Mouse (Mus musculus) spleen, adult 2 months (tissue): ENCODE measurements around the gene Tmem213. TPM values are rescaled to one million over a fixed set of nuclear protein-coding genes. Genes with fewer than 3 reads are reported as not detected.

ENCODE experiments used
- DNase-seq, 2 experiments: peaks; one replicate each; pipeline versions ENCODE4 v3.0.0 to v3.0.0-alpha.2; 2012 to 2021; ENCODE audit warnings: low spot score in 2 of 2, low read depth in 1 of 2
- H3K27ac ChIP-seq: fragments of 200-500 bp; 2 replicates; pipeline ENCODE4 v1.5.1; 2012; ENCODE audit warnings: low read length, inconsistent platforms; ENCODE audit not compliant: insufficient read depth
- H3K27me3 ChIP-seq: fragments of 200-500 bp; 2 replicates; pipeline ENCODE4 v1.6.1; 2012; ENCODE audit warnings: mild to moderate bottlenecking, moderate library complexity, low read length, inconsistent platforms; ENCODE audit not compliant: control insufficient read depth, insufficient read depth
- H3K36me3 ChIP-seq: fragments of 200-500 bp; 2 replicates; pipeline ENCODE4 v1.6.1; 2012; ENCODE audit warnings: mild to moderate bottlenecking, low read length, inconsistent platforms; ENCODE audit not compliant: control insufficient read depth, insufficient read depth
- H3K4me1 ChIP-seq: fragments of 200-500 bp; 2 replicates; pipeline ENCODE4 v1.6.1; 2011; ENCODE audit warnings: inconsistent platforms; ENCODE audit not compliant: control insufficient read depth, insufficient read depth, insufficient read length
- H3K4me3 ChIP-seq: fragments of 200-500 bp; 2 replicates; pipeline ENCODE4 v1.5.1; 2011; ENCODE audit warnings: mild to moderate bottlenecking, inconsistent platforms; ENCODE audit not compliant: insufficient read depth, insufficient read length; ENCODE audit errors: extremely low read depth
- CTCF ChIP-seq: fragments of 200-500 bp; IDR thresholded peaks from 2 replicates; pipeline ENCODE4 v1.5.1; 2011; ENCODE audit warnings: mild to moderate bottlenecking, inconsistent platforms; ENCODE audit not compliant: insufficient read depth, insufficient read length, insufficient replicate concordance; ENCODE audit errors: extremely low read depth
- POLR2A ChIP-seq: fragments of 200-500 bp; IDR thresholded peaks from 2 replicates; pipeline ENCODE4 v1.6.1; 2011; ENCODE audit warnings: low read depth, low read length, inconsistent platforms
- WGBS: fragments of 180-500 bp; shearing (Covaris S2); methylation state at CpG from one replicate; pipeline ENCODE4 v1.1.7; 2018; 5-methylcytosine and 5-hydroxymethylcytosine counted together
- polyA plus RNA-seq: library from polyadenylated mRNA; depleted of rRNA; stranded (reverse); fragments of >200 nt; gene quantifications from 2 replicates; pipeline ENCODE4 v1.2.3, GENCODE M21; 2012

Tmem213 gene
- polyA plus RNA-seq, 1 experiment: not detected

- no peak overlapping the region for H3K27ac ChIP-seq
- no peak overlapping the region for H3K4me3 ChIP-seq
- no peak for DNase-seq
- TF ChIP-seq CTCF (no peak), POLR2A (no peak)
- no peaks in the 10 kb centered on the region for H3K4me1 ChIP-seq
- 93% methylated on average over 5 of the region's 5 CpGs for WGBS
- H3K27me3 ChIP-seq: no peaks in the 10 kb centered on the region
- H3K36me3 ChIP-seq: no peaks in the 10 kb centered on the region
Observed at GRCm38 (mm10) chr6:38124882-38125281, 15.8 kb downstream of the Tmem213 start.

- no peak for TF ChIP-seq POLR2A
- no peak for TF ChIP-seq CTCF
- Histone ChIP-seq H3K27ac (no peak overlapping the region), H3K4me3 (no peak overlapping the region), H3K4me1 (no peaks in the 10 kb centered on the region), H3K27me3 (no peaks in the 10 kb centered on the region), H3K36me3 (no peaks in the 10 kb centered on the region)
- 95% methylated on average over 3 of the region's 3 CpGs for WGBS
- DNase-seq: no peak
Observed at GRCm38 (mm10) chr6:38125462-38125861, 16.4 kb downstream of the Tmem213 start.

DNA sequence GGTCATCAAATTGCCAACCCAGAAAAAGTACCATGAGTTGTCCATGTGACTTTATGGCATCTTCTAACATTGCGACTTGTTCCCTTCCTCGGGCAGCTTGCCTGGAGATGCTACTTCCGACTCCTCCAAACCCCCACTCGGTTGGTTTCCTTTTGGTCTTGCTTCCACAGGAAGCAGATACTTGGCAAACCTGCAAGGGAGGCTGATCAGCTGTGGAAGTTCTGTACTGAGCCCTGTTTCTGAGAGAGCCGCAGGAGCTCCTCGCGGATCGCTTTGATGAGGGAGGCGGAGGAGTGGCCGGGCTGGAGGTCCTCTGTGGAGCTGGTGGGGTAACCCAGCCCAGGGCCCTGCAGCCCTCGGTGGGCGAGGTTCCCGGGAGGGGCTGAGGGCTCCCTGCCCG is 19.1 kb downstream of the Tmem213 start:
- no peak for DNase-seq
- Histone ChIP-seq H3K4me3 (no peak overlapping the region), H3K27ac (no peak overlapping the region), H3K4me1 (no peaks in the 10 kb centered on the region), H3K36me3 (no peaks in the 10 kb centered on the region), H3K27me3 (no peaks in the 10 kb centered on the region)
- TF ChIP-seq CTCF (no peak), POLR2A (no peak)
- WGBS: 84% methylated on average over 14 of the region's 14 CpGs

DNA sequence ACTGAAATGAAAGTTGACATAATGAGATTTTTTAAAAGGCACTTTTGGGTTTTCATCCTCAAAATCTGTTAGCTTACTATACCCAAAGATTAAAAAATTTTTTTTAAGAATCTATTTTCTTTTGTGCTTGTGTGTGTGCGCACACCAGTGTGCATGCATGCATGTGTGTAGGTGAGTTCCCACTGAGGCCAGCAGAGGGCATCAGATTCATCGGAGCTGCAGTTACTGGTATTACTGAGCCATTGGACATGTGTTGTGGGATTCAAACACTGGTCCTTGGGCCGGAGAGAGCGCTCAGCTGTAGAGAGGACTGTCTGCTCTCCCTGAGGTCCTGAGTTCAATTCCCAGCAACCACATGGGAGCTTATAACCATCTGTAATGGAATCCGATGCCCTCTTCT is 20.8 kb downstream of the Tmem213 start:
- WGBS: 94% methylated on average over 5 of the region's 5 CpGs
- Histone ChIP-seq H3K36me3 (no peaks in the 10 kb centered on the region), H3K4me3 (no peak overlapping the region), H3K27me3 (no peaks in the 10 kb centered on the region), H3K27ac (no peak overlapping the region), H3K4me1 (no peaks in the 10 kb centered on the region)
- TF ChIP-seq POLR2A (no peak), CTCF (no peak)
- DNase-seq: no peak

GRCm38 (mm10) chr6:38131801-38132231 is 22.8 kb downstream of the Tmem213 start:
- Histone ChIP-seq H3K27ac (no peak overlapping the region), H3K4me1 (no peaks in the 10 kb centered on the region), H3K36me3 (no peaks in the 10 kb centered on the region), H3K27me3 (no peaks in the 10 kb centered on the region), H3K4me3 (no peak overlapping the region)
- no peak for DNase-seq
- TF ChIP-seq CTCF (no peak), POLR2A (no peak)
- WGBS: 65% methylated on average over 4 of the region's 4 CpGs

GRCm38 (mm10) chr6:38134806-38135559 is 25.9 kb downstream of the Tmem213 start:
- Histone ChIP-seq H3K36me3 (no peaks in the 10 kb centered on the region), H3K4me1 (no peaks in the 10 kb centered on the region), H3K27ac (no peak overlapping the region), H3K27me3 (no peaks in the 10 kb centered on the region), H3K4me3 (no peak overlapping the region)
- TF ChIP-seq POLR2A: no peak
- TF ChIP-seq CTCF: no peak
- DNase-seq: no peak
- WGBS: 88% methylated on average over 8 of the region's 8 CpGs

DNA sequence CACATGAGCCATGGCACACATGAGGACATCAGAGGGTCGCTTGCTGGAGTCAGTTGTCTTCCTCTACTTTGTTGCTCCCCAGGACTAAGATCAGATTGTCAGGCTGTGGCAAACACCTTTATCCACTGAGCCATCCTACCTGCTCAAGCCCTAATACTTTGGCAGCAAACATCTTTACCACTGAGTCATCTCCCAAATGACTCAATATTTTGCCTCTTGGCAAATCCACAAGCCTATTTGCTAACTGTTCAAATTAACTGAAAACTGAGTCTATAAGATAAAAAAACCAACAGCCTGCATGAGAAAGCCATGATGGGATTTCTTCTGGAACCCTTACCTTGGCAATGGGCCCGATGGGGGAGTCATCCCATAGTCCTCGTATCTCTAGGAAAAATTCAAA is 30.0 kb downstream of the Tmem213 start:
- TF ChIP-seq CTCF: no peak
- no peak for TF ChIP-seq POLR2A
- Histone ChIP-seq H3K4me1 (no peaks in the 10 kb centered on the region), H3K27me3 (no peaks in the 10 kb centered on the region), H3K36me3 (no peaks in the 10 kb centered on the region), H3K27ac (no peak overlapping the region), H3K4me3 (no peak overlapping the region)
- 84% methylated on average over 3 of the region's 3 CpGs for WGBS
- DNase-seq: no peak
